Mouse (Mus musculus): ENCODE measurements at regions not wholly inside any gene's neighbourhood (a gene's known extent, or its start where the extent isn't known, plus 50 kb on each side); places are given as distances from the start of the nearest gene placed in this dataset.

GRCm38 (mm10) chr12:35231414-35232321, 184.7 kb downstream of the Snx13 start:
- no peaks in the 10 kb centered on the region for H3K36me3 ChIP-seq (ENCODE audit: control insufficient read depth, insufficient read depth, low read length)
- no peaks in the 10 kb centered on the region for H3K4me1 ChIP-seq (ENCODE audit: control insufficient read depth, insufficient read depth, low read length)
- no peak for DNase-seq (ENCODE audit: extremely low read depth, low read depth, low spot score)
- no peaks in the 10 kb centered on the region for H3K79me2 ChIP-seq (ENCODE audit: control insufficient read depth, insufficient read depth, low read length)
- TF ChIP-seq CTCF (IDR thresholded peaks at IDR 0.05; ENCODE audit: low read depth, low read length): no peak
- TF ChIP-seq POLR2A (IDR thresholded peaks at IDR 0.05; ENCODE audit: extremely low read depth, insufficient read depth, low read length): no peak
- no peaks in the 10 kb centered on the region for H3K27me3 ChIP-seq (ENCODE audit: control insufficient read depth, insufficient read depth, low read length)
- no peak overlapping the region for H3K27ac ChIP-seq (replicated peaks; ENCODE audit: insufficient read depth, low read depth, low read length)
- no peak overlapping the region for H3K4me3 ChIP-seq (ENCODE audit: insufficient read depth, low read depth, low read length)
- H3K9ac ChIP-seq (ENCODE audit: low read depth, low read length): no peak overlapping the region

- TF ChIP-seq POLR2A (IDR thresholded peaks at IDR 0.05; ENCODE audit: extremely low read depth, insufficient read depth, low read length): no peak
- peak; percentile 39; the same call in 1 of the 2 replicates for TF ChIP-seq CTCF (IDR thresholded peaks at IDR 0.05; ENCODE audit: low read depth, low read length)
Measured at GRCm38 (mm10) chr12:35220429-35220828, 173.4 kb downstream of the Snx13 start.

DNA sequence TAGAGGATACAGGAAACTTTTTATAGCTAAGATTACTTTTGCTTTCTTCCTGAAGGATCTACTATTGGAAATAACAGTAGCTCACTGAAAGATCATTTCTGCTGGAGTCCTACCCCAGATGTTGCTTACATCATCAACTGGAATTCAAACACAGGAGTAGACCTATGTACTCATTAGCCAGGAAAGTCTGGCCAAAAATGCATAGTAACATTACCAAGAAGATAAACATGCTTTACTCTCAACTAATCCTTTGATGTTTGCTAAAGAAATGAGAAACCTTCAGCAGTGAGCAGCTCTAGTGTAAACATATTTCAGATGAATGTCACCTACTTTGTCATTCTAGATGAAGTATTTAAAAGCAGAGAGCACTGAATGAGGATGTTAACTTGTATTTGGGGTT, 173.0 kb downstream of the Snx13 start:
- H3K36me3 ChIP-seq (ENCODE audit: control insufficient read depth, insufficient read depth, low read length): no peaks in the 10 kb centered on the region
- TF ChIP-seq POLR2A (IDR thresholded peaks at IDR 0.05; ENCODE audit: extremely low read depth, insufficient read depth, low read length) (no peak), CTCF (IDR thresholded peaks at IDR 0.05; ENCODE audit: low read depth, low read length) (no peak)
- peak; percentile 46 for DNase-seq (ENCODE audit: extremely low read depth, low read depth, low spot score)
- no peaks in the 10 kb centered on the region for H3K79me2 ChIP-seq (ENCODE audit: control insufficient read depth, insufficient read depth, low read length)
- no peaks in the 10 kb centered on the region for H3K27me3 ChIP-seq (ENCODE audit: control insufficient read depth, insufficient read depth, low read length)
- H3K27ac ChIP-seq (replicated peaks; ENCODE audit: insufficient read depth, low read depth, low read length): no peak overlapping the region
- no peaks in the 10 kb centered on the region for H3K4me1 ChIP-seq (ENCODE audit: control insufficient read depth, insufficient read depth, low read length)
- no peak overlapping the region for H3K9ac ChIP-seq (ENCODE audit: low read depth, low read length)
- no peak overlapping the region for H3K4me3 ChIP-seq (ENCODE audit: insufficient read depth, low read depth, low read length)

More at GRCm38 (mm10) chr12:35220429-35220828, 173.4 kb downstream of the Snx13 start:
- Histone ChIP-seq H3K4me3 (ENCODE audit: insufficient read depth, low read depth, low read length) (no peak overlapping the region), H3K27me3 (ENCODE audit: control insufficient read depth, insufficient read depth, low read length) (no peaks in the 10 kb centered on the region), H3K9ac (ENCODE audit: low read depth, low read length) (no peak overlapping the region), H3K79me2 (ENCODE audit: control insufficient read depth, insufficient read depth, low read length) (no peaks in the 10 kb centered on the region), H3K27ac (replicated peaks; ENCODE audit: insufficient read depth, low read depth, low read length) (no peak overlapping the region), H3K36me3 (ENCODE audit: control insufficient read depth, insufficient read depth, low read length) (no peaks in the 10 kb centered on the region), H3K4me1 (ENCODE audit: control insufficient read depth, insufficient read depth, low read length) (no peaks in the 10 kb centered on the region)
- peak; percentile 63 for DNase-seq (ENCODE audit: extremely low read depth, low read depth, low spot score)

DNA sequence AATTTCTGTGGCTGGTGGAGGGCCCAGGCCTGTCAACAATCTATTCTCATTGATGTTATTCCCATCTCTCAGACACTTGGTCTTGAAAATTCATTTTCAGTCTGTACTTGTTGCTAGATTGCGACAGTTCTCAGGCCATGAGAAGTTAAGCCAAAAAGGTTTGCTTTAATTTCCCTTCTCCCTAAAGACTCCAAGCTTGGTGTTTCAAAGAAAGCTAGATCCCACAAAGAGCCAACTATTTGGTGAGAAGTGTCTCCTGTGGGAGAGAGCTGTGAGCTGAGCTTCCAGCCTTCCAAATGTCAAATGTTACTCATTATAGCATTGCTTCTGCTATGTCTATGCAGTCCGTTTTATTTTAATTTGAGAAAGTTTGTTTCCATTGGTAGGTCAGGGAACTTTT, 169.7 kb downstream of the Snx13 start:
- Histone ChIP-seq H3K4me3 (ENCODE audit: insufficient read depth, low read depth, low read length) (no peak overlapping the region), H3K36me3 (ENCODE audit: control insufficient read depth, insufficient read depth, low read length) (no peaks in the 10 kb centered on the region), H3K9ac (ENCODE audit: low read depth, low read length) (no peak overlapping the region), H3K4me1 (ENCODE audit: control insufficient read depth, insufficient read depth, low read length) (no peaks in the 10 kb centered on the region), H3K27ac (replicated peaks; ENCODE audit: insufficient read depth, low read depth, low read length) (no peak overlapping the region), H3K27me3 (ENCODE audit: control insufficient read depth, insufficient read depth, low read length) (no peaks in the 10 kb centered on the region), H3K79me2 (ENCODE audit: control insufficient read depth, insufficient read depth, low read length) (no peaks in the 10 kb centered on the region)
- peak; percentile 12 for DNase-seq (ENCODE audit: extremely low read depth, low read depth, low spot score)
- WGBS: 89% methylated on average over 2 of the region's 2 CpGs
- TF ChIP-seq POLR2A (IDR thresholded peaks at IDR 0.05; ENCODE audit: extremely low read depth, insufficient read depth, low read length) (no peak), CTCF (IDR thresholded peaks at IDR 0.05; ENCODE audit: low read depth, low read length) (no peak)

DNA sequence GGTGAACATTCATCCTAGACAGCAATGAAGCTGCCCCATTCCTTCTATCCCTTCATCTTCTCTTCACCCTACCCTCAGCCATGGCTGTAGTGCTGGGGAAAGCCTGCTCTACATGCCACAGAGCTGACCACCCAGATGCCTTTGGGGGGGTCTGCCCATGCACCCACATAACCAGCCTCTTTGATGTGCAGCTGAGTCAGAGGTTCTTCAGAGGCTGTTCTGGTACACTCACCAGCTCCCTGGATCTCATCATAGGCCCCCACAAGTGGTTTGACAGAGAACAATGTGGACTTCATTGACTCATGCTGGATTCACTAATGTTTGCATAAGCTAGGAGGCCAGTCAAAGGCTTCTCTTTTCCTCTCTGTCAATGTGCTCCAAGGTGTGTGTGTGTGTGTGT, 162.4 kb downstream of the Snx13 start:
- H3K4me1 ChIP-seq (ENCODE audit: control insufficient read depth, insufficient read depth, low read length): no peaks in the 10 kb centered on the region
- TF ChIP-seq CTCF (IDR thresholded peaks at IDR 0.05; ENCODE audit: low read depth, low read length) (no peak), POLR2A (IDR thresholded peaks at IDR 0.05; ENCODE audit: extremely low read depth, insufficient read depth, low read length) (no peak)
- no peaks in the 10 kb centered on the region for H3K27me3 ChIP-seq (ENCODE audit: control insufficient read depth, insufficient read depth, low read length)

GRCm38 (mm10) chr12:35207605-35208004, 160.6 kb downstream of the Snx13 start:
- Histone ChIP-seq H3K4me3 (ENCODE audit: insufficient read depth, low read depth, low read length) (no peak overlapping the region), H3K27me3 (ENCODE audit: control insufficient read depth, insufficient read depth, low read length) (no peaks in the 10 kb centered on the region), H3K27ac (replicated peaks; ENCODE audit: insufficient read depth, low read depth, low read length) (no peak overlapping the region), H3K4me1 (ENCODE audit: control insufficient read depth, insufficient read depth, low read length) (no peaks in the 10 kb centered on the region), H3K79me2 (ENCODE audit: control insufficient read depth, insufficient read depth, low read length) (no peaks in the 10 kb centered on the region), H3K36me3 (ENCODE audit: control insufficient read depth, insufficient read depth, low read length) (no peaks in the 10 kb centered on the region), H3K9ac (ENCODE audit: low read depth, low read length) (no peak overlapping the region)
- 93% methylated on average over 3 of the region's 3 CpGs for WGBS
- TF ChIP-seq CTCF (IDR thresholded peaks at IDR 0.05; ENCODE audit: low read depth, low read length): no peak
- TF ChIP-seq POLR2A (IDR thresholded peaks at IDR 0.05; ENCODE audit: extremely low read depth, insufficient read depth, low read length): no peak
- no peak for DNase-seq (ENCODE audit: extremely low read depth, low read depth, low spot score)

More for the DNA sequence above, 162.4 kb downstream of the Snx13 start:
- no peak overlapping the region for H3K4me3 ChIP-seq (ENCODE audit: insufficient read depth, low read depth, low read length)
- no peaks in the 10 kb centered on the region for H3K79me2 ChIP-seq (ENCODE audit: control insufficient read depth, insufficient read depth, low read length)
- DNase-seq (ENCODE audit: extremely low read depth, low read depth, low spot score): no peak
- no peak overlapping the region for H3K9ac ChIP-seq (ENCODE audit: low read depth, low read length)
- no peaks in the 10 kb centered on the region for H3K36me3 ChIP-seq (ENCODE audit: control insufficient read depth, insufficient read depth, low read length)
- H3K27ac ChIP-seq (replicated peaks; ENCODE audit: insufficient read depth, low read depth, low read length): no peak overlapping the region

Data from liver, adult 2 months (tissue).